Mouse (Mus musculus) CD4-positive helper T cell, adult 2 months (primary cell): ENCODE data around the gene Arhgap35.
"Not testable (repeated sequence)": the region's sequence is repeated elsewhere in the genome, so short reads cannot be mapped to it uniquely, and the experiment has no call there.

ENCODE experiments used
- DNase-seq: peaks from one replicate; pipeline ENCODE4 v3.0.0-alpha.2; 2012; ENCODE audit warnings: low read depth, missing footprints, low spot score

Gene Arhgap35

GRCm38 (mm10) chr7:16614888-16615715 lies at the start of gene Arhgap35:
TSS of gene Arhgap35 (minus strand) at chr7:16614993.
- DNase-seq: peak; percentile 99

GRCm38 (mm10) chr7:16644260-16644659 lies 29.5 kb upstream of the Arhgap35 start:
- peak; percentile 23 for DNase-seq

GRCm38 (mm10) chr7:16643106-16643505 lies 28.3 kb upstream of the Arhgap35 start:
- not testable (repeated sequence) for DNase-seq

GRCm38 (mm10) chr7:16639028-16639427 lies 24.2 kb upstream of the Arhgap35 start:
- DNase-seq: no peak

- no peak for DNase-seq
These were observed 20.3 kb upstream of the Arhgap35 start for GRCm38 (mm10) chr7:16635116-16635515.

GRCm38 (mm10) chr7:16633913-16634312 lies 19.1 kb upstream of the Arhgap35 start:
- peak; percentile 61 for DNase-seq

GRCm38 (mm10) chr7:16631932-16632331 lies 17.1 kb upstream of the Arhgap35 start:
- DNase-seq: no peak

- DNase-seq: no peak
These were observed 16.2 kb upstream of the Arhgap35 start for GRCm38 (mm10) chr7:16631025-16631424.

- DNase-seq: peak; percentile 69
These were observed 15.0 kb upstream of the Arhgap35 start for GRCm38 (mm10) chr7:16629598-16630296.

- peak; percentile 74 for DNase-seq
These were observed 13.4 kb upstream of the Arhgap35 start for GRCm38 (mm10) chr7:16628096-16628771.

- no peak for DNase-seq
These were observed 8.9 kb upstream of the Arhgap35 start for GRCm38 (mm10) chr7:16623687-16624086.

- no peak for DNase-seq
These were observed 8.3 kb upstream of the Arhgap35 start for GRCm38 (mm10) chr7:16623131-16623530.

GRCm38 (mm10) chr7:16621066-16621622 lies 6.4 kb upstream of the Arhgap35 start:
- DNase-seq: no peak

- peak; percentile 45 for DNase-seq
These were observed 3.9 kb upstream of the Arhgap35 start for GRCm38 (mm10) chr7:16618661-16619211.

GRCm38 (mm10) chr7:16617045-16617444 lies 2.3 kb upstream of the Arhgap35 start:
- DNase-seq: peak; percentile 25

- DNase-seq: no peak
These were observed 464 bp downstream of the Arhgap35 start for GRCm38 (mm10) chr7:16614171-16614887.

- DNase-seq: no peak
These were observed 1.2 kb downstream of the Arhgap35 start for GRCm38 (mm10) chr7:16613461-16614170.

- DNase-seq: no peak
These were observed 4.4 kb downstream of the Arhgap35 start for GRCm38 (mm10) chr7:16610345-16610744.

- DNase-seq: no peak
These were observed 5.8 kb downstream of the Arhgap35 start for GRCm38 (mm10) chr7:16608961-16609360.

GRCm38 (mm10) chr7:16608046-16608445 lies 6.7 kb downstream of the Arhgap35 start:
- DNase-seq: no peak
